Mouse (Mus musculus): ENCODE data around the gene Ppp1r21.

DNA sequence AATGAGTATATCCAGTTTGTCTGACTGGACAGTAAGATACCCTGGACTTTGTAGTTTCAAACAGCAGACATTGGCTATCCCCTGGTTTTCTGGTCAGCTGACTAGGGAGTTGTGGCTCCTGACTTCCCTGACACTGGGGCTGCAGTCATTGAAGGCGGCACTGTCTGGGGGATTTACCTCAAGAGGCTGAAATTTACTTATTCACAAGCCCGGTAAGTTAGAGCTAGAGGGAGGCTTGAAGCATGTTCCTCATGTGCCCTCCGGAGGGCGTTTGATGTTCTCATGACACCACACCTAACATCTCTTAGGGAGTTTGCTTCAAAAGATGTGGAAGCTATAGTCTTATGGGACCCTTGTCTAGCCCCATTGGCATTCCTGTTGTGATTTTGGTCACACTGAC is 26.8 kb downstream of the Ppp1r21 start:
- TF ChIP-seq CTCF (IDR thresholded peaks at IDR 0.05; ENCODE audit: insufficient read depth, low read length) (no peak), POLR2A (IDR thresholded peaks at IDR 0.05; ENCODE audit: borderline replicate concordance, extremely low read depth, low read depth, low read length) (no peak)
